Mouse (Mus musculus) megakaryocyte, embryonic 14.5 days (primary cell): ENCODE results near the gene Trmt10b. TPM values are rescaled to one million over a fixed set of nuclear protein-coding genes. Genes with fewer than 3 reads are reported as not detected.

Experiments used
- H3K27me3 ChIP-seq: replicated peaks from 2 replicates; pipeline ENCODE3; 2012; ENCODE audit warnings: inconsistent platforms
- H3K36me3 ChIP-seq: replicated peaks from 2 replicates; pipeline ENCODE3; 2012; ENCODE audit warnings: low read length, inconsistent platforms, mixed read lengths
- H3K4me1 ChIP-seq: 2 replicates; pipeline ENCODE4 v1.6.1; 2012; ENCODE audit warnings: inconsistent platforms
- H3K4me3 ChIP-seq: replicated peaks from 2 replicates; pipeline ENCODE3; 2012; ENCODE audit warnings: moderate library complexity, mild to moderate bottlenecking, inconsistent platforms
- H3K9me3 ChIP-seq: 2 replicates; pipeline ENCODE4 v1.6.1; 2012; ENCODE audit warnings: inconsistent platforms
- FLI1 ChIP-seq: IDR thresholded peaks from 2 replicates; pipeline ENCODE4 v1.6.1; 2012; ENCODE audit warnings: low read length, inconsistent platforms, mixed read lengths
- GATA1 ChIP-seq: IDR thresholded peaks from 3 replicates; pipeline ENCODE4 v1.6.1; 2012; ENCODE audit warnings: mixed read lengths, low read length, inconsistent platforms, borderline replicate concordance
- polyA plus RNA-seq: library from polyadenylated mRNA; stranded (reverse); fragments of >175 nt; gene quantifications from 2 replicates; pipeline ENCODE4 v1.2.3, GENCODE M21; 2012; ENCODE audit warnings: low replicate concordance; ENCODE audit not compliant: insufficient read depth

Trmt10b gene
- polyA plus RNA-seq, 1 experiment, result 1.1 TPM

DNA sequence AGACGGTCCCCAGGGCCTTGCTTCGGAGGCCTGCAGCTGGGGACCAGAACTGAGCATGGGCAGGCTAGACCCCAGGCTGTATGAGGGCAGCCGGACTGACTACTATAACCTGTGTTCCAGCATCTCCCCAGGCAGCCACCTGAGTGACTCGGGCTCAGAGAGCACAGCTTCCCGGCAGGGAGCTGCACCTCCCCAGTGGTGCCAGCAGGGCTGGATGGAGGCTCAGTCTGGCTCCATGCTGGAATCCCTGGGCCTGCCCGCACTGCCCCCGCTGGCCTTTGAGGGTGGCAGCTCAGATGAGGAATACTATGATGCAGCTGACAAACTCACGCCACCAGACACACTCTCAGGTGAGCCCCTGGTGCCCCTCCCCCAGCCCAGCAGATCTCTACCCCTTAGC is 17.6 kb upstream of the Trmt10b start:
- peaks cover 5% of the 10 kb centered on the region; the same call in 1 of the 2 replicates for H3K4me1 ChIP-seq
- H3K9me3 ChIP-seq, result no peaks in the 10 kb centered on the region
- H3K27me3 ChIP-seq, result peaks cover 26% of the 10 kb centered on the region
- H3K4me3 ChIP-seq, result no peak overlapping the region
- no peaks in the 10 kb centered on the region for H3K36me3 ChIP-seq
- TF ChIP-seq GATA1 (no peak), FLI1 (no peak)

DNA sequence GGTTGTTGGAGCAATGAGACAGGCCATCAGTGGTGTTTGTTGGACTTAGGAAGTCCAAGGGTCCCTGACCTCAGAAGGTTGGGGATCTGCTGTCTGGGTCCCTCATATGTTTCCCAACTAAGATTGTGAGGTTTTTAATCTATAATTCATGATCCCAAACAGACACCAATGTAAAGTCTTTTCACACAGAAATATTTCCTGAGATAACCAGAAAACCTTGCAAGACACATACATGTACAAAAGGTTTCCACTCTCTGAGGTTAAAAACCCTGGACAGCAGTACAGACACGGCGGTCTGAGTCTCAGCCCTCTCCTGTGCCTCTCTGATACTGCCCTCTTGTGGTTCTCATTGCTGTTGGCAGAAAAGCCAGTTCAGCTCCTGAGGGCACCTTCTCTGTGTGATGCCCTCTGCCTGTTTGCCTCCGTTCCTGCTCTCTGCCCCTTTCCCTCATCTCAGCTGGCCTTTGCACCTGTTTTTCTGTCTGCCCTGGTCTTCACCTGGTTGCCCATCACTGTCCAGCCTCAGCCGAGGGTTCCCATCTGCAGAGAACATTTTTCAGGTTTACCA is 16.9 kb upstream of the Trmt10b start:
- Histone ChIP-seq H3K9me3 (no peaks in the 10 kb centered on the region), H3K4me1 (peaks cover 5% of the 10 kb centered on the region; the same call in 1 of the 2 replicates), H3K36me3 (no peaks in the 10 kb centered on the region), H3K27me3 (peaks cover 30% of the 10 kb centered on the region), H3K4me3 (no peak overlapping the region)
- TF ChIP-seq FLI1 (no peak), GATA1 (no peak)

GRCm38 (mm10) chr4:45286318-45286717 is 10.6 kb upstream of the Trmt10b start:
- no peaks in the 10 kb centered on the region for H3K9me3 ChIP-seq
- H3K4me3 ChIP-seq, result no peak overlapping the region
- TF ChIP-seq GATA1 (no peak), FLI1 (no peak)
- peaks cover 23% of the 10 kb centered on the region for H3K27me3 ChIP-seq
- no peaks in the 10 kb centered on the region for H3K36me3 ChIP-seq
- no peaks in the 10 kb centered on the region for H3K4me1 ChIP-seq

GRCm38 (mm10) chr4:45287906-45288305 is 9.0 kb upstream of the Trmt10b start:
- TF ChIP-seq GATA1 (no peak), FLI1 (no peak)
- H3K36me3 ChIP-seq, result no peaks in the 10 kb centered on the region
- H3K9me3 ChIP-seq, result no peaks in the 10 kb centered on the region
- no peak overlapping the region for H3K4me3 ChIP-seq
- H3K27me3 ChIP-seq, result peaks cover 23% of the 10 kb centered on the region
- no peaks in the 10 kb centered on the region for H3K4me1 ChIP-seq

GRCm38 (mm10) chr4:45305536-45305935 is 8.6 kb downstream of the Trmt10b start:
- TF ChIP-seq GATA1 (no peak), FLI1 (no peak)

GRCm38 (mm10) chr4:45308046-45308445 is 11.1 kb downstream of the Trmt10b start:
- no peak overlapping the region for H3K4me3 ChIP-seq
- H3K27me3 ChIP-seq, result no peaks in the 10 kb centered on the region
- no peak for TF ChIP-seq GATA1
- no peak for TF ChIP-seq FLI1
- peaks cover 60% of the 10 kb centered on the region for H3K36me3 ChIP-seq
- H3K4me1 ChIP-seq, result peaks cover 8% of the 10 kb centered on the region
- peaks cover 6% of the 10 kb centered on the region; the same call in 1 of the 2 replicates for H3K9me3 ChIP-seq

More at GRCm38 (mm10) chr4:45305536-45305935, 8.6 kb downstream of the Trmt10b start:
- H3K4me3 ChIP-seq, result no peak overlapping the region
- H3K4me1 ChIP-seq, result peaks cover 8% of the 10 kb centered on the region
- H3K27me3 ChIP-seq, result no peaks in the 10 kb centered on the region
- peaks cover 6% of the 10 kb centered on the region; the same call in 1 of the 2 replicates for H3K9me3 ChIP-seq
- H3K36me3 ChIP-seq, result peaks cover 76% of the 10 kb centered on the region

DNA sequence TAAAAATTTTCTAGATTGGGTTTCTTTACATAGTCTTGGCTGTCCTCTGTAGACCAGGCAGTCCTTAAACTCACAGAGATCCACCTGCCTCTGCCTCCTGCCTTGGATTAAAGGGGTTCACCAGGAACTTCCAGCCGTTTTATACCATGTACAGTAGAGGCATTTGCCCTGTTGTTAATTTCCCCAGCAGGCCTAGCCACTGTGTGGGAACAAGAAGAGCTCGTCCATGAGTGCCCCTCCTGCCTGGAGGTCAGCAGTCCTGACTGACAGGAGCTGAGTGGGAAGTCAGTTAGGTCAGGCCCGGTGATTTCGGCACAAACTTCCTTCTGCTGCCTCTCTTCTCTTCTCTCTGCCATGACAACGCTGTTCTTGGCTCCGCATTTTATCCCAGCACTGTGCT is 11.7 kb downstream of the Trmt10b start:
- peaks cover 6% of the 10 kb centered on the region; the same call in 1 of the 2 replicates for H3K9me3 ChIP-seq
- no peaks in the 10 kb centered on the region for H3K27me3 ChIP-seq
- TF ChIP-seq FLI1, result no peak
- no peak for TF ChIP-seq GATA1
- peaks cover 57% of the 10 kb centered on the region for H3K36me3 ChIP-seq
- H3K4me1 ChIP-seq, result peaks cover 8% of the 10 kb centered on the region
- H3K4me3 ChIP-seq, result no peak overlapping the region

GRCm38 (mm10) chr4:45311056-45311455 is 14.1 kb downstream of the Trmt10b start:
- no peaks in the 10 kb centered on the region for H3K9me3 ChIP-seq
- peaks cover 56% of the 10 kb centered on the region for H3K36me3 ChIP-seq
- no peak for TF ChIP-seq GATA1
- TF ChIP-seq FLI1, result no peak
- H3K27me3 ChIP-seq, result no peaks in the 10 kb centered on the region
- peaks cover 8% of the 10 kb centered on the region for H3K4me1 ChIP-seq
- no peak overlapping the region for H3K4me3 ChIP-seq

GRCm38 (mm10) chr4:45320159-45320816 is 23.4 kb downstream of the Trmt10b start:
- TF ChIP-seq GATA1 (no peak), FLI1 (peak; percentile 86)

GRCm38 (mm10) chr4:45331139-45331538 is 34.2 kb downstream of the Trmt10b start:
- peaks cover 15% of the 10 kb centered on the region for H3K4me1 ChIP-seq
- peaks cover 7% of the 10 kb centered on the region for H3K27me3 ChIP-seq
- H3K4me3 ChIP-seq, result no peak overlapping the region
- H3K9me3 ChIP-seq, result peaks cover 14% of the 10 kb centered on the region
- H3K36me3 ChIP-seq, result no peaks in the 10 kb centered on the region
- no peak for TF ChIP-seq FLI1
- no peak for TF ChIP-seq GATA1

More at GRCm38 (mm10) chr4:45320159-45320816, 23.4 kb downstream of the Trmt10b start:
- H3K36me3 ChIP-seq, result peaks cover 35% of the 10 kb centered on the region
- H3K4me3 ChIP-seq, result peak overlapping the region; percentile 99
- peaks cover 5% of the 10 kb centered on the region for H3K9me3 ChIP-seq
- H3K4me1 ChIP-seq, result peaks cover 29% of the 10 kb centered on the region
- H3K27me3 ChIP-seq, result peaks cover 1% of the 10 kb centered on the region
